Comparison of ENCODE assay signal across 13 mouse cellular contexts in the genomic region with DNA sequence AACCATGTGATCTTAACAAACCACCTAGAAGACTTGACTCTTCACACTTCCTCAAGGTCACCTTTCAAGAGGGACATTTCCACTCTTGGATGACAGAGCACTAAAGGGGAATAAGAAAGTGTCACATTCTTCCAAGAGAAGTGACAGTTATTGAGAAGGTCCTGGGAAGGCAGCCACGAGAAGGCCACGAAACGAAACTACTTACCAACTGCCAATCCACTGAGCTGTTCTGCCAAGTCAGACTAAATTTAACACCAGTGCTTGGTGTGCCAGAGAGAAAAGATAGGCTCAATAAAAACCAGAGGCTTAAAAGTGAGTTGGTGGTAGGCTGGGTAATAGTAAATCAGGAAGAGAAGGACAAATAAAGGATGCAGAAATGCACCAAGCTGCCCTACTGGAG.
DNase-seq lines count a peak whose midpoint lies in the region; ATAC-seq and TF ChIP-seq lines count a peak whose summit lies in the region.
"Had no signal": no experiment of that assay in that cellular context is flagged by ENCODE, and none has a peak within 500 bp of the region (broad histone marks: within the 10 kb centered on the region; RNA-seq: fewer than 3 reads in every experiment).

No protein-coding gene starts in this region.

- ATAC-seq in cerebellum, adult (ENCODE audit: insufficient number of reproducible peaks, low FRiP score, low TSS enrichment), result no peak
- ATAC-seq: intestine, embryonic 16.5 days had no signal

- H3K4me3 ChIP-seq in olfactory bulb, adult 2 months (ENCODE audit: insufficient read depth, low read depth, low read length), result no peak overlapping the region
- H3K4me3 ChIP-seq: embryonic facial prominence, embryonic 12.5 days; liver, embryonic 15.5 days had no signal

- H3K4me1 ChIP-seq in olfactory bulb, adult 2 months (ENCODE audit: control insufficient read depth, insufficient read depth, low read length), result no peaks in the 10 kb centered on the region
- H3K4me1 ChIP-seq: liver, embryonic 15.5 days had no signal

- TF ChIP-seq POLR2A in olfactory bulb, adult 2 months (IDR thresholded peaks at IDR 0.05; ENCODE audit: insufficient read depth, low read depth, low read length), result no peak

- H3K27ac ChIP-seq in olfactory bulb, adult 2 months (ENCODE audit: insufficient read depth, low read depth, low read length), result 0 out of 2 replicates have a peak overlapping the region, but pooled peaks have one; percentile 7
- H3K27ac ChIP-seq: embryonic facial prominence, embryonic 12.5 days; liver, embryonic 15.5 days had no signal

- WGBS in olfactory bulb, adult 2 months, result 43% methylated on average over 3 of the region's 3 CpGs

- no peak for TF ChIP-seq CTCF in olfactory bulb, adult 2 months (IDR thresholded peaks at IDR 0.05; ENCODE audit: insufficient read depth, low read depth, low read length)

- DNase-seq in cerebellum, adult 9-10 months, result peak; percentile 3
- DNase-seq in cerebellum, postnatal 4 days (ENCODE audit: low spot score in 2 of 2), result no peak
- peak; percentile 6 for DNase-seq in layer of hippocampus, adult 9-11 months
- DNase-seq in layer of hippocampus, adult 9-10 months (ENCODE audit: low spot score), result no peak
- DNase-seq in heart, adult 9 months (ENCODE audit: low spot score in 2 of 2), result peak; percentile 39 to 62
- DNase-seq in kidney, postnatal 14 days, result no peak
- DNase-seq: kidney, postnatal 4 days; left cerebral cortex, postnatal 4 days had no signal

Comparison
In these comparisons a context has a peak if more than half of its experiments do, and no peak if none do; other contexts are left out.
1. DNase-seq: peak in cerebellum, adult 9-10 months (single experiment), layer of hippocampus, adult 9-11 months (single experiment) and heart, adult 9 months (2 of 2); none in cerebellum, postnatal 4 days (0 of 2), layer of hippocampus, adult 9-10 months (single experiment) and kidney, postnatal 14 days (single experiment).